Mouse (Mus musculus) midbrain, embryonic 14.5 days (tissue): ENCODE results near the gene Tfdp1. TPM values are rescaled to one million over a fixed set of nuclear protein-coding genes. Genes with fewer than 3 reads are reported as not detected.

ENCODE experiments used
- ATAC-seq: fragments of 200-750 bp; cut with Nextera tagmentation; 2 replicates; pipeline ENCODE4 v1.8.0; 2017; ENCODE audit warnings: moderate number of reproducible peaks, moderate library complexity; ENCODE audit not compliant: low FRiP score, low TSS enrichment
- DNase-seq: peaks from one replicate; pipeline ENCODE4 v3.0.0-alpha.2; 2015
- H3K27ac ChIP-seq: fragments of 300-500 bp; sonication (generic); replicated peaks from 2 replicates; pipeline ENCODE4 v1.5.1; 2014; ENCODE audit warnings: mild to moderate bottlenecking, low read depth, low read length, moderate library complexity
- H3K27me3 ChIP-seq: fragments of 300-500 bp; sonication (generic); 2 replicates; pipeline ENCODE4 v1.6.1; 2014; ENCODE audit warnings: low read length, control low read depth, mixed read lengths; ENCODE audit not compliant: control insufficient read depth, insufficient read depth
- H3K36me3 ChIP-seq: fragments of 300-500 bp; sonication (generic); 2 replicates; pipeline ENCODE4 v1.6.1; 2014; ENCODE audit warnings: low read length, control low read depth; ENCODE audit not compliant: control insufficient read depth, insufficient read depth
- H3K4me1 ChIP-seq: fragments of 300-500 bp; sonication (generic); 2 replicates; pipeline ENCODE4 v1.6.1; 2014; ENCODE audit warnings: mild to moderate bottlenecking, antibody characterized with exemption, low read length, control low read depth; ENCODE audit not compliant: control insufficient read depth, insufficient read depth
- H3K4me2 ChIP-seq: fragments of 300-500 bp; sonication (generic); 2 replicates; pipeline ENCODE4 v1.6.1; 2014; ENCODE audit warnings: mild to moderate bottlenecking, low read length, moderate library complexity
- H3K4me3 ChIP-seq: fragments of 300-500 bp; sonication (generic); replicated peaks from 2 replicates; pipeline ENCODE4 v1.5.1; 2014; ENCODE audit warnings: low read depth, low read length
- H3K9ac ChIP-seq: fragments of 300-500 bp; sonication (generic); replicated peaks from 2 replicates; pipeline ENCODE4 v1.6.1; 2014; ENCODE audit warnings: mild to moderate bottlenecking, low read length, moderate library complexity
- H3K9me3 ChIP-seq: fragments of 300-500 bp; sonication (generic); 2 replicates; pipeline ENCODE4 v1.6.1; 2016; ENCODE audit warnings: low read length, control low read depth, mixed read lengths; ENCODE audit not compliant: control insufficient read depth
- WGBS: fragments of 180-500 bp; shearing (Covaris S2); extraction: QIAGEN DNeasy Blood & Tissue Kit; methylation state at CpG from one replicate; pipeline ENCODE4 v1.1.7; 2014; 5-methylcytosine and 5-hydroxymethylcytosine counted together
- polyA plus RNA-seq: library from polyadenylated mRNA; unstranded; fragments of >200 nt; fragmentation: Nextera tagmentation; extraction: Ambion mirVana; gene quantifications from 2 replicates; pipeline ENCODE4 v1.2.1, GENCODE M21; 2014

Tfdp1 gene
- polyA plus RNA-seq, 1 experiment from 2014 or later, result 112 TPM

- Histone ChIP-seq H3K4me2 (no peak overlapping the region), H3K4me3 (no peak overlapping the region), H3K27ac (no peak overlapping the region), H3K36me3 (peaks cover 80% of the 10 kb centered on the region), H3K9me3 (no peaks in the 10 kb centered on the region), H3K4me1 (no peaks in the 10 kb centered on the region), H3K9ac (no peak overlapping the region), H3K27me3 (no peaks in the 10 kb centered on the region)
- DNase-seq, result no peak
- WGBS, result 88% methylated on average over 10 of the region's 10 CpGs
- ATAC-seq, result no peak
Observed at GRCm38 (mm10) chr8:13356681-13357080, 18.1 kb downstream of the Tfdp1 start.

- H3K9ac ChIP-seq, result no peak overlapping the region
- H3K4me3 ChIP-seq, result no peak overlapping the region
- ATAC-seq, result no peak
- no peak overlapping the region for H3K4me2 ChIP-seq
- no peaks in the 10 kb centered on the region for H3K4me1 ChIP-seq
- H3K36me3 ChIP-seq, result peaks cover 92% of the 10 kb centered on the region
- WGBS, result 93% methylated on average over 7 of the region's 7 CpGs
- no peaks in the 10 kb centered on the region for H3K27me3 ChIP-seq
- no peak for DNase-seq
- H3K27ac ChIP-seq, result no peak overlapping the region
- H3K9me3 ChIP-seq, result no peaks in the 10 kb centered on the region
Observed at GRCm38 (mm10) chr8:13360213-13360612, 21.7 kb downstream of the Tfdp1 start.

GRCm38 (mm10) chr8:13361865-13362264 lies 23.3 kb downstream of the Tfdp1 start:
- Histone ChIP-seq H3K27me3 (no peaks in the 10 kb centered on the region), H3K4me3 (no peak overlapping the region), H3K9me3 (no peaks in the 10 kb centered on the region), H3K27ac (no peak overlapping the region), H3K4me2 (no peak overlapping the region), H3K4me1 (no peaks in the 10 kb centered on the region), H3K36me3 (peaks cover 92% of the 10 kb centered on the region), H3K9ac (no peak overlapping the region)
- ATAC-seq, result no peak
- 98% methylated on average over 6 of the region's 6 CpGs for WGBS
- no peak for DNase-seq

GRCm38 (mm10) chr8:13373151-13373662 lies 34.7 kb downstream of the Tfdp1 start:
- peaks cover 89% of the 10 kb centered on the region for H3K36me3 ChIP-seq

GRCm38 (mm10) chr8:13381630-13382029 lies 43.1 kb downstream of the Tfdp1 start:
- H3K9ac ChIP-seq, result no peak overlapping the region
- H3K4me3 ChIP-seq, result no peak overlapping the region
- H3K27ac ChIP-seq, result no peak overlapping the region
- H3K9me3 ChIP-seq, result no peaks in the 10 kb centered on the region
- ATAC-seq (no peak), DNase-seq (no peak)
- 94% methylated on average over 7 of the region's 7 CpGs for WGBS
- no peaks in the 10 kb centered on the region for H3K27me3 ChIP-seq
- peaks cover 27% of the 10 kb centered on the region for H3K36me3 ChIP-seq
- no peak overlapping the region for H3K4me2 ChIP-seq
- no peaks in the 10 kb centered on the region for H3K4me1 ChIP-seq

More at GRCm38 (mm10) chr8:13373151-13373662, 34.7 kb downstream of the Tfdp1 start:
- WGBS, result 97% methylated on average over 8 of the region's 8 CpGs
- no peak for DNase-seq
- Histone ChIP-seq H3K9me3 (no peaks in the 10 kb centered on the region), H3K4me2 (no peak overlapping the region), H3K27me3 (no peaks in the 10 kb centered on the region), H3K27ac (no peak overlapping the region), H3K9ac (no peak overlapping the region), H3K4me1 (no peaks in the 10 kb centered on the region), H3K4me3 (no peak overlapping the region)
- no peak for ATAC-seq

- WGBS, result 91% methylated on average over 3 of the region's 3 CpGs
- Histone ChIP-seq H3K4me1 (no peaks in the 10 kb centered on the region), H3K36me3 (peaks cover 21% of the 10 kb centered on the region), H3K4me3 (no peak overlapping the region), H3K27me3 (no peaks in the 10 kb centered on the region), H3K27ac (no peak overlapping the region), H3K9ac (no peak overlapping the region), H3K4me2 (no peak overlapping the region), H3K9me3 (no peaks in the 10 kb centered on the region)
- ATAC-seq, result no peak
- DNase-seq, result no peak
Observed at GRCm38 (mm10) chr8:13382536-13382935, 44.0 kb downstream of the Tfdp1 start.

GRCm38 (mm10) chr8:13382999-13383398 lies 44.4 kb downstream of the Tfdp1 start:
- no peak overlapping the region for H3K27ac ChIP-seq
- no peak overlapping the region for H3K4me2 ChIP-seq
- H3K9me3 ChIP-seq, result no peaks in the 10 kb centered on the region
- no peak for DNase-seq
- no peak overlapping the region for H3K9ac ChIP-seq
- no peak for ATAC-seq
- 97% methylated on average over 4 of the region's 4 CpGs for WGBS
- peaks cover 19% of the 10 kb centered on the region for H3K36me3 ChIP-seq
- H3K27me3 ChIP-seq, result no peaks in the 10 kb centered on the region
- no peaks in the 10 kb centered on the region for H3K4me1 ChIP-seq
- H3K4me3 ChIP-seq, result no peak overlapping the region

- Histone ChIP-seq H3K27me3 (no peaks in the 10 kb centered on the region), H3K9ac (no peak overlapping the region), H3K36me3 (no peaks in the 10 kb centered on the region), H3K4me3 (no peak overlapping the region), H3K9me3 (no peaks in the 10 kb centered on the region), H3K4me1 (no peaks in the 10 kb centered on the region), H3K27ac (no peak overlapping the region), H3K4me2 (no peak overlapping the region)
- DNase-seq, result no peak
- 79% methylated on average over 13 of the region's 13 CpGs for WGBS
- no peak for ATAC-seq
Observed at GRCm38 (mm10) chr8:13386366-13386765, 47.8 kb downstream of the Tfdp1 start.

- Histone ChIP-seq H3K4me3 (no peak overlapping the region), H3K4me2 (no peak overlapping the region), H3K9me3 (no peaks in the 10 kb centered on the region), H3K27ac (no peak overlapping the region), H3K9ac (no peak overlapping the region), H3K27me3 (no peaks in the 10 kb centered on the region), H3K36me3 (no peaks in the 10 kb centered on the region), H3K4me1 (no peaks in the 10 kb centered on the region)
- WGBS, result 88% methylated on average over 8 of the region's 8 CpGs
- ATAC-seq (no peak), DNase-seq (no peak)
Observed at GRCm38 (mm10) chr8:13387728-13388127, 49.2 kb downstream of the Tfdp1 start.
